Comparison of ENCODE assay signal across 7 mouse cellular contexts in the genomic region with DNA sequence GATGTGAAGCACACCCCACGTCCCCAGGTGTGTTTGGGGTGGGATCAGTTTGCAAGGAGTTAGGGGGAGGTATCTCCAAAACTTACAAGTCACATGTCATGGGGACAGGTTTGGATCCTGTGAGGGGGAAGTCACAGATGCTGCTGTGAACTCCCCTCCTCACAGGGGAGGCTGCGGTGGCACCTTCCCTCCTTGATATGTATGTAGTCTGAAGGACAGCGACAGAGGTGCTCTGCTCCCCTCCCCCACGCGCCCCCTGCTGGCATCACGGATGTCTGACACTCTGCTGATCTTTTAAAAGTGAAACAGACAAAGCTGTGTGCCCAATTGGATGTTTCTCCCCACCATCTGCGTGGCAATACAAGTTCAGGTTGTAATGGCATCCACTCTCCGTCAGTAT. TPM values are rescaled to one million over a fixed set of nuclear protein-coding genes. Genes with fewer than 3 reads are reported as not detected.
DNase-seq lines count a peak whose midpoint lies in the region.

No protein-coding gene starts in this region.

- peak; percentile 58 for DNase-seq in 416B (ENCODE audit: low read depth)
- peak; percentile 81 to 84 for DNase-seq in B cell, adult 2 months
- peak; percentile 24 for DNase-seq in c-Kit-positive CD71-positive TER-119-positive erythroid progenitor cells, embryonic 14.5 days (ENCODE audit: low spot score)
- DNase-seq in gastrocnemius, postnatal 36 days: peak; percentile 58 to 63
- peak; percentile 78 for DNase-seq in kidney, postnatal 10 days
- peak; percentile 56 for DNase-seq in mesoderm, embryonic 11.5 days (ENCODE audit: low read depth, low spot score)
- peak; percentile 36 to 61 for DNase-seq in spleen, postnatal 14 days (ENCODE audit: low spot score in 2 of 2)

- intact Hi-C loops in gastrocnemius, postnatal 36 days (cut with DNase I): no loop called here

RNA-seq across cellular contexts. Expression of a gene that starts 35.5 kb away (rescaled TPM):
- 1 to 10 TPM; 5.0 to 5.2 TPM for total RNA-seq in gastrocnemius, postnatal 36 days (2021)

Comparison
In these comparisons a context has a peak if more than half of its experiments do, and no peak if none do; other contexts are left out.
1. Peak in every context shown above with its lines: DNase-seq.
2. DNase-seq: peak in every context shown above with its lines; median percentile 82 in B cell, adult 2 months; 78 in kidney, postnatal 10 days; 60 in gastrocnemius, postnatal 36 days; 58 in 416B; 56 in mesoderm, embryonic 11.5 days; 48 in spleen, postnatal 14 days; 24 in c-Kit-positive CD71-positive TER-119-positive erythroid progenitor cells, embryonic 14.5 days.